Mouse (Mus musculus) mouse embryonic stem cell (cell line): ENCODE results near the gene H2afz.

Source experiments
- in situ Hi-C, 2 experiments: fragments of 300-500 bp; cut with MboI; formaldehyde crosslinking; loops; 1 replicate in 1 of 2; 3 replicates in 1 of 2; pipeline ENCODE4 v1.14.3; 2019 to 2020; ENCODE audit warnings: low sequenced_read_pairs in 2 of 2, low pct_unique_long_range_greater_than_20kb in 1 of 2, mixed read lengths in 1 of 2; ENCODE audit not compliant: unreplicated experiment in 1 of 2

Gene H2afz

GRCm38 (mm10) chr3:137860394-137861170 is 3.7 kb upstream of the H2afz start:
- in situ Hi-C loops, result loop anchor here in 1 of 2 experiments (5.0 kb wide), 1 partner anchor 78 kb away; no protein-coding TSS in a partner anchor

GRCm38 (mm10) chr3:137861436-137861835 is 2.9 kb upstream of the H2afz start:
- in situ Hi-C loops, result loop anchor here in 1 of 2 experiments (5.0 kb wide), 1 partner anchor 79 kb away; no protein-coding TSS in a partner anchor

- in situ Hi-C loops, result loop anchor here in 1 of 2 experiments (5.0 kb wide), 1 partner anchor 80 kb away; no protein-coding TSS in a partner anchor
These were observed 1.7 kb upstream of the H2afz start for GRCm38 (mm10) chr3:137862600-137862999.

GRCm38 (mm10) chr3:137863330-137864123 is 760 bp upstream of the H2afz start:
- in situ Hi-C loops, result loop anchor here in 1 of 2 experiments (5.0 kb wide), 1 partner anchor 81 kb away; no protein-coding TSS in a partner anchor

- in situ Hi-C loops, result loop anchor here in 1 of 2 experiments (5.0 kb wide), 1 partner anchor 83 kb away; no protein-coding TSS in a partner anchor
These were observed 998 bp downstream of the H2afz start for GRCm38 (mm10) chr3:137864988-137865982.

DNA sequence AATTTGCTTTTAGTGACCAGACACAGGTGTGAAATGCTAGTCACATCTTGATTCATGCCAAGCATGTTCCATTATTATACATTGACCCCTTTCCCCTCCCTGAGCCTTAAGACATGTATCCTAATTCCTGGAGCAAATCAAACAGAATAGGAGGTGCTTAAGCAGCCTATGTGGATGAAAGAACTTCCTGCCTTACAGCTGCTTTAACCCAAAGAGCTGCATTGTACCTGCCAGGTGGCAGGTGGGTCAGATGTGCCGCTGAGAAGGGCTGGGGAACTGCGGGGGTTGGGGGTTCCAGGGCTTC is 2.8 kb downstream of the H2afz start:
- in situ Hi-C loops, result no loop called here

GRCm38 (mm10) chr3:137867437-137868093 is 3.3 kb downstream of the H2afz start, which contains the start of gene Dnajb14:
TSS of gene Dnajb14 (plus strand) at chr3:137867675.
- in situ Hi-C loops, result no loop called here

- in situ Hi-C loops, result no loop called here
These were observed 4.0 kb downstream of the H2afz start for GRCm38 (mm10) chr3:137868094-137868913.

DNA sequence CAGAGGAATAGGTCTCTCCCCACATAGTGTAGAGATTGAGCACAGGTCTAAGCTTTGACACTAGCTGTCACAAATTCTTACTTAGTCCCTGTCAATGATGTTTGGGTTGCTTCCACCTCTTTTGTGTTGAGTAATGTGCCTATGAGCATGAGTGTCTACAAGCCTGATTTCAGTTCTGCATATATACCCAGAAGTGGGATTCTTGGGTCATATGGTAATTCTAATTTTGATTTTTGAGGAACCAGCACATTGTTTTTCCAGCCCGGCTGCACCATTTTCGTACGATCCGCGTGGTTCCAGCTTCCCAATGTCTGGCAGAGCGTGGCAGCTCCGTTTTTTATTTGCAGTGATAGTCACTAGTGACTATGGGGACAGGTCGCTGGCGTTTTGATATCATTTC is 5.1 kb downstream of the H2afz start:
- in situ Hi-C loops, result no loop called here

DNA sequence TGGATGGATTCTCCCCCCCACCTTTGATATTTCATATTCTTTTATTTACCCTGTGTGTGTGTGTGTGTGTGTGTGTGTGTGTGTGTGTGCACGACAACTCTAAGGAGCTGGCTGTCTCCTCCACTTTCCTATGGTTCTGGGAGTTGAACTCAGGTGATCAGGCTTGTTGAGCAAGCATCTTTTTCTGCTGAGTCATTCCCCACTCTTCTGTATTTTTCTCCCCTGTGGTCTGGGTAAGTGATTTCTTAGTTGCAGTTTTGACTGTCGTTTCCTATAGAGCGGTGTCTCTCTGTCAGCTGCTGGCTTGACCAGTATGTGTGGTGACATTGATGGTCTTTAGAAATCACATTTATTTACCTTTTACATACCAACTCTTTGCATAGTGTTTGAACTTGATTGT is 15.0 kb downstream of the H2afz start:
- in situ Hi-C loops, result no loop called here

DNA sequence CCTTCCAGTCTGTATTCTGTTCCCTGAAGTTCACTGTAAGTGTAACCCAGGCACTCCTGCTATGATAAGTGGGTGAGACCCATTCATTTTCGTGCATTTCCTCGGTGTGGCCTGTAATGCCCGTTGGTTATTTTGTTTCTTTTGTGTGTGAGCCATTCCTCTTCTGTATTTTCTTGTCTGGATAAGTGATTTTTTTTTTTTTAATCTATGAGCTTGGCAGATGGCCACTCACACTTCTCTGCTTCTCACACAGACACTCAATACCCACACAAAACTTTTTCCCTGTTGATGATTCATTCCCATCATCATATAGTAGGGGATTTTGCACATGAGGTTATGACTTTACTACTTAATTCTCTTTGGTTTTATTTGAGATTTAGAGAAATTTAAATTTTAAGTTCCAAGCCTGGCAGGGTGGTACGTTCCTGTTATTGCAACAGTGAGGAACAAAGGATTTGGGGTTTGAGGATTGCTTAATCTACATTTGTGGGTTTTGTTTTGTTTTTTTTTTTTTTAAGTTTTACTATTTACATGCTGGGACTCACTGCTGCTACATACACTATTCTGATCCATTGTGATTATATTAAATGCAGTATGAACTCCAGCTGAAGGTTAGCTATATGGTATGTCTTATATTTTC is 15.9 kb downstream of the H2afz start:
- in situ Hi-C loops, result no loop called here

DNA sequence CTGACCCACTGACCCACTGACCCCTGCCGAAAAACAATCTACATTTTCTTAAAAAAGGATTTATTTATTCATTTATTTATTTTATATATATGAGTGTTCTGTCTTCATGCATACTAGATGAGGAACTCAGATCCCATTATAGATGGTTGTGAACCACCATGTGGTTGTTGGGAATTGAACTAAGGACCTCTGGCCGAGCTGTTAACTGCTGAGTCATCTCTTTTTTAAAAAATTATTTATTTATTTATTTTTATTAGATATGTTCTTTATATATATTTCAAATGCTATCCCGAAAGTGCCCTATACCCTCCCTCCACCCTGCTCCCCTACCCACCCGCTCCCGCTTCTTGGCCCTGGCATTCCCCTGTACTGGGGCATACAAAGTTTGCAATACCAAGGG is 16.8 kb downstream of the H2afz start:
- in situ Hi-C loops, result no loop called here

DNA sequence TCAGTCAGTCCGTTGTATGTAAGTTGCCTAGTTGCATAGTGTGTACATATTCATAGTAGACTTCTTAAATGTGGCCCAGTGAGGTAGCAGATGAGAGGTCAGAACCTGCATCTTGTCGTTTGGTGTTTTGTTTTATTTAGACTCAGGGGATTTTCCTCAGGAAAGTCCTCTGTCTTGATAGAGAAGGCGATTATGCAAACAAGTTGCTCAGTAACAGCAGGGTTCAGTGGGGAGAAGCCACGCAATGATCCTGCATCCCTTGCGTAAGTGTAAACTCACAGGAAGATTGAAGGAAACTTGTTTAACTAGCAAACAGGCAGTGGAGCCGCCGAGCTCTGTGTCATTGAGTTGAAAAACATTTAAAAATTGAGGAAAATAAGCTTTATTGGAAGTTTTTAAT is 23.7 kb downstream of the H2afz start:
- in situ Hi-C loops, result no loop called here

DNA sequence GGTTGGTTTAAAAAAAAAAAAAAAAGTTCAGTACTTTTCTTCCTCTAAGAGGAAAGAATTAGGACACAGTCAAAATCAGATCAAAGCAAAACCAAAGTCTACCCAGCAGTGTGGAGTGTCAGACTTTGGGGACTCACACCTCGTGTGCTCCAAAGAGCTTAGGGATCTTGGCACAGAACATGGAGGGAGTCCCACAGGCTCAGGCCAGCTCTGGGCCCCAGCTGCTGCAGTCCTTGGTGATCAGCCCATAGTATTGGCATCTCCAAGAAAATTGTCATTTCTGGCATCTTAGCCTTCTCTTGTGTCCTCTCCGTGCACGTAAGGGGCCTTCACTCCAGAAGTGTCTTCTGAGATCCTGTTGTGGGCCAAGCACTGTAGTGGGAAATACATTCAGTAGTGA is 26.8 kb downstream of the H2afz start:
- in situ Hi-C loops, result no loop called here

- in situ Hi-C loops, result no loop called here
These were observed 27.8 kb downstream of the H2afz start for GRCm38 (mm10) chr3:137892118-137892517.

GRCm38 (mm10) chr3:137893789-137894188 is 29.5 kb downstream of the H2afz start:
- in situ Hi-C loops, result no loop called here

GRCm38 (mm10) chr3:137895196-137895595 is 30.9 kb downstream of the H2afz start:
- in situ Hi-C loops, result no loop called here
